Mouse (Mus musculus): ENCODE results near the gene Npr3. TPM values are rescaled to one million over a fixed set of nuclear protein-coding genes. Genes with fewer than 3 reads are reported as not detected.
"Not testable (repeated sequence)": the region's sequence is repeated elsewhere in the genome, so short reads cannot be mapped to it uniquely, and the experiment has no call there.

The Npr3 gene
- polyA plus RNA-seq, 1 experiment from 2014 or later: 1.4 TPM

- H3K9ac ChIP-seq (ENCODE audit: low read depth, low read length); H3K4me3 ChIP-seq (ENCODE audit: low read depth, low read length); H3K4me2 ChIP-seq (ENCODE audit: low read depth, low read length); H3K36me3 ChIP-seq (ENCODE audit: control insufficient read depth, insufficient read depth); ATAC-seq (ENCODE audit: low read depth); H3K4me1 ChIP-seq (ENCODE audit: control insufficient read depth, low read depth, low read length); H3K27ac ChIP-seq (ENCODE audit: low read length); H3K27me3 ChIP-seq (ENCODE audit: control insufficient read depth, insufficient read depth, low read depth, low read length); H3K9me3 ChIP-seq (replicated peaks; ENCODE audit: control insufficient read depth, low read length): not testable (repeated sequence)
- WGBS (ENCODE audit: insufficient replicate concordance): 50% methylated on average over 6 of the region's 6 CpGs
Observed at GRCm38 (mm10) chr15:11822347-11822746, 84.7 kb downstream of the Npr3 start.

DNA sequence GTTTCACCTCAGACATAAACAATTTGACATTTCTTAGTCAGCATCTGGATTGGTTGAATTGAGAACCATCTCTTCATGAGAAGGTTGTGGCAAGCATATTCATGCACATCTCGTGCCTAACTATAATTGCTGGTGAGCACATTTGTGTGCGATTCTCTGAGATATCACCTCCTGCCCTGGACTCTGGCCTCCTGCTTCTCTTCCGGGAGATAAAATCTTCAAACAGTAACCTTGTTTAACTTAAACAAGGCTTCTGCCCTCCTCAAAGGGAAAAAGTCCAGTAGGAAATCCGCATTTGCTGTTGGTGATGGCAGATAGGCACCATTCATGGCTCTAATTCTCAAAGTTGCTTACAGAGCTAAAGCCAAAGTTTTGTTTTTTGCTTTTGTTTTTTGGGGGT is 91.5 kb downstream of the Npr3 start:
- H3K4me2 ChIP-seq (ENCODE audit: low read depth, low read length): no peak overlapping the region
- H3K9me3 ChIP-seq (replicated peaks; ENCODE audit: control insufficient read depth, low read length): no peaks in the 10 kb centered on the region
- H3K27ac ChIP-seq (ENCODE audit: low read length): no peak overlapping the region
- peak; percentile 58; the same call in 1 of the 2 replicates for ATAC-seq (ENCODE audit: low read depth)
- H3K4me3 ChIP-seq (ENCODE audit: low read depth, low read length): no peak overlapping the region
- H3K36me3 ChIP-seq (ENCODE audit: control insufficient read depth, insufficient read depth): no peaks in the 10 kb centered on the region
- no peaks in the 10 kb centered on the region for H3K27me3 ChIP-seq (ENCODE audit: control insufficient read depth, insufficient read depth, low read depth, low read length)
- H3K4me1 ChIP-seq (ENCODE audit: control insufficient read depth, low read depth, low read length): no peaks in the 10 kb centered on the region; the same call in 1 of the 2 replicates
- WGBS (ENCODE audit: insufficient replicate concordance): 25% methylated on average over 4 of the region's 4 CpGs
- H3K9ac ChIP-seq (ENCODE audit: low read depth, low read length): no peak overlapping the region

DNA sequence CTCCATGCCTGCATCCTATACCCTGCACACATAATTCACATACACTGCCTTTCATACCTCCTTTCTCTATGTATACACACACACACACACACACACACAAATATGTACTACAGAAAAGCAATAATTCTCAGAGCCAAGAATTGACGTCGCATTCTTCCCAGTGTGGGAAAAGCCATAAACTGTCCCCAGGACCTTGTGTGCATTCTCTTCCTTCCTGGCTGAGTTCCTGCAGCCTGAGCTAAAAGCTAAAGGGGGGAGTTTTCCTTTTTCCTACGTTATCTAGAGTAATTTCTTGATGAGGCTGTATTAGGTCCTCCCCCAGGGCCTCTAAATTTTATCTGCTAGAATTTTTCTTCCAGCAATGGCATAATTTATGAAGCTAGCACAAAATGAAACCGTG is 103.5 kb downstream of the Npr3 start:
- Histone ChIP-seq H3K27ac (ENCODE audit: low read length) (no peak overlapping the region), H3K4me3 (ENCODE audit: low read depth, low read length) (no peak overlapping the region), H3K36me3 (ENCODE audit: control insufficient read depth, insufficient read depth) (no peaks in the 10 kb centered on the region), H3K9ac (ENCODE audit: low read depth, low read length) (no peak overlapping the region), H3K4me1 (ENCODE audit: control insufficient read depth, low read depth, low read length) (no peaks in the 10 kb centered on the region), H3K27me3 (ENCODE audit: control insufficient read depth, insufficient read depth, low read depth, low read length) (no peaks in the 10 kb centered on the region), H3K9me3 (replicated peaks; ENCODE audit: control insufficient read depth, low read length) (no peaks in the 10 kb centered on the region), H3K4me2 (ENCODE audit: low read depth, low read length) (no peak overlapping the region)
- ATAC-seq (ENCODE audit: low read depth): no peak
- WGBS (ENCODE audit: insufficient replicate concordance): 35% methylated on average over 4 of the region's 4 CpGs

DNA sequence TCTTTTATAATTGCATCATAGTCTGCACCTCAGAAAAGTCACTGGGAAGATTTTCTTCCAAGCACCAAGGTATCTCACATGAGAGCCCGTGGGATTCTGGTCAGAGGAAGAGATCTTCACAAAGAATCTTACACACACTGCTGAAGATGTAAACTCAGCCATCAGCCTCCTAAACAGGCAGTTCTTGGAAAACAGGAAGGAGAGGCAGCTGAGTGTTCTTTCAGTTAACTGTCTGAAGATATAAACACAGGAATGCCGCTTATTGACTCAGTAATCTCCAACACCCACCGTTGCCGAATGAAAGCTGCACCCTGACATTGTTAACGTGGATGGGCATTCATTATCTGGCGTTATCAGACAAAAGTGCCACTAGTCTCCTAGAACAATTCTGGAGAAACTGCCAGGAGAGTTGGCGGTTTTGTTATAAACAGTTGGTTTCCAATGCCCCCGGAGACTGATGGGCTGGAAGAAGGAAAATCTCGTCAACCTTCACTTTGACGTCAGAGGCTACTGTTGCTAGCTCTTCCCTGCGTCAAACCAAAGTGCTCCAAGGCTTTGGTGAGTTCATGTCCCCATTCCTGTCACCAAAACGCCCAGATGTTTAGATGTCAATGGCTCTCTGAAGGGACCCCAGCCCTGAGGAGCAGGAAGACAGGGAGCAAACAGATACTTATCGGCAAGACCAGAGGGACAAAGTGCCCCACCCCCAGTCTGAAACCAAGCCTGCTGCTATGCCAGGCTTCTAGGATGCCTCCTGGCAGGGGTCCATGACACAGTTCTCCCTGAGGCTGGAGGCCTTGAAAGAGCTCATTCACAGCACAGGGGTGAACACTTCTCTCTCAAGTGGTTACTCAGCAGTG is 105.0 kb downstream of the Npr3 start:
- Histone ChIP-seq H3K9me3 (replicated peaks; ENCODE audit: control insufficient read depth, low read length) (no peaks in the 10 kb centered on the region), H3K9ac (ENCODE audit: low read depth, low read length) (no peak overlapping the region), H3K36me3 (ENCODE audit: control insufficient read depth, insufficient read depth) (no peaks in the 10 kb centered on the region), H3K4me3 (ENCODE audit: low read depth, low read length) (no peak overlapping the region), H3K4me2 (ENCODE audit: low read depth, low read length) (no peak overlapping the region), H3K27me3 (ENCODE audit: control insufficient read depth, insufficient read depth, low read depth, low read length) (no peaks in the 10 kb centered on the region), H3K4me1 (ENCODE audit: control insufficient read depth, low read depth, low read length) (no peaks in the 10 kb centered on the region), H3K27ac (ENCODE audit: low read length) (no peak overlapping the region; the same call in 1 of the 2 replicates)
- ATAC-seq (ENCODE audit: low read depth): no peak
- WGBS (ENCODE audit: insufficient replicate concordance): 19% methylated on average over 13 of the region's 13 CpGs

- no peak overlapping the region for H3K9ac ChIP-seq (ENCODE audit: low read depth, low read length)
Observed at GRCm38 (mm10) chr15:11794632-11795031, 112.5 kb downstream of the Npr3 start.

More at GRCm38 (mm10) chr15:11794632-11795031, 112.5 kb downstream of the Npr3 start:
- no peak overlapping the region for H3K27ac ChIP-seq (ENCODE audit: low read length)
- no peak overlapping the region for H3K4me3 ChIP-seq (ENCODE audit: low read depth, low read length)
- H3K9me3 ChIP-seq (replicated peaks; ENCODE audit: control insufficient read depth, low read length): no peaks in the 10 kb centered on the region
- H3K27me3 ChIP-seq (ENCODE audit: control insufficient read depth, insufficient read depth, low read depth, low read length): no peaks in the 10 kb centered on the region
- no peaks in the 10 kb centered on the region for H3K4me1 ChIP-seq (ENCODE audit: control insufficient read depth, low read depth, low read length)
- ATAC-seq (ENCODE audit: low read depth): no peak
- 40% methylated on average over 2 of the region's 2 CpGs for WGBS (ENCODE audit: insufficient replicate concordance)
- H3K4me2 ChIP-seq (ENCODE audit: low read depth, low read length): no peak overlapping the region
- H3K36me3 ChIP-seq (ENCODE audit: control insufficient read depth, insufficient read depth): no peaks in the 10 kb centered on the region

Other genes with a start within 250 kb of the Npr3 start
- 206 and 246 TPM in 2 replicates for gene Sub1, start 89.7 kb upstream of the Npr3 start, polyA plus RNA-seq (2015; fragmentation: Nextera tagmentation; extraction: Ambion mirVana)
- 34.8 and 38.1 TPM in 2 replicates for gene Zfr, start 210.5 kb upstream of the Npr3 start, polyA plus RNA-seq (2015; fragmentation: Nextera tagmentation; extraction: Ambion mirVana)

All from liver, embryonic 16.5 days (tissue).